Mouse (Mus musculus): Measurements from ENCODE around the gene Snx1. TPM values are rescaled to one million over a fixed set of nuclear protein-coding genes. Genes with fewer than 3 reads are reported as not detected.

Snx1 gene
- polyA plus RNA-seq, 1 experiment from 2014 or later = 89.6 TPM

DNA sequence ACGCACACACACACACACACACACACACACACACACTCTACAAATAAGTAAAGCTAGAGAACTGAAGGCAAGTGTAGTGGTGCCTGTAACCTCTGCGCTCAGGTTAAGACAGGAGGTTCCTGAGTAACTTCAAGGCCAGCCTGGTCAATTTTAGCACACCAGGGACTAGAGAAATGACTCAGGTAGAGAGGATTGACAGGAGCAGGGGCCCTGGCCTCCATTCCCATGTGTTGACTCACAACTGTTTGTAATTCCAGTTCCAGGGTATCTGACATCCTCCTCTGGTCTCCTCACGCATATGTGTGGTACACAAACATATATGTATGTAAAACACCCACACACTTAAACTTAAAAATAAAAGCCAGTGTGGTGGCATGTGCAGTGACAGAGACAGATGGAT lies 62.9 kb downstream of the Snx1 start:
- Histone ChIP-seq H3K4me1 (peaks cover 55% of the 10 kb centered on the region), H3K9ac (no peak overlapping the region), H3K4me2 (no peak overlapping the region), H3K36me3 (peaks cover 66% of the 10 kb centered on the region), H3K27ac (0 out of 2 replicates have a peak overlapping the region, but pooled peaks have one; percentile 13), H3K27me3 (replicated peaks) (peaks cover 13% of the 10 kb centered on the region), H3K9me3 (replicated peaks) (no peaks in the 10 kb centered on the region), H3K4me3 (no peak overlapping the region)
- WGBS (ENCODE audit: insufficient replicate concordance) = 86% methylated on average over 3 of the region's 3 CpGs
- ATAC-seq = no peak

DNA sequence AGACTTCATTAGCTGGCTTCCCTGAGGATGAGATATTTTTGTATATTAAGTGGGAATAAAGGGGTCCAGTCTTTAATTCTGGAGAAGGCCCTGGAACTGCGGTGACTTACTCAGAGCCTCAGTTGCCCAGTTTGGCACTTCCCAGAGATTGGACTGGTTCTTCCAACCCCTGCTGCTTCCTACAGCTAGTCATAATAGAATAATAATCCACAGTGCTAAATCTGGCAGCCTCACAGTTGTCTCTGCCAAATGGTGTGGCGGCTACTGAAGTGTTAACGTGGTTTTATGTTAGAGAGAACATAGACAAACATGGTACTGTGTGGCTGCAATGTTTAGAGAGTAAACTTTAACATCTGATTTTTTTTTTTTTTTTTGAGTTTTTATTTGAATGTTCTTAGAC lies 64.7 kb downstream of the Snx1 start:
- peak overlapping the region; percentile 87 for H3K27ac ChIP-seq
- peaks cover 52% of the 10 kb centered on the region for H3K36me3 ChIP-seq
- no peak for ATAC-seq
- no peaks in the 10 kb centered on the region for H3K9me3 ChIP-seq (replicated peaks)
- WGBS (ENCODE audit: insufficient replicate concordance) = 90% methylated on average over 3 of the region's 3 CpGs
- H3K9ac ChIP-seq = peak overlapping the region; percentile 89
- H3K4me2 ChIP-seq = peak overlapping the region; percentile 83
- H3K4me3 ChIP-seq = peak overlapping the region; percentile 74
- no peaks in the 10 kb centered on the region for H3K27me3 ChIP-seq (replicated peaks)
- peaks cover 37% of the 10 kb centered on the region for H3K4me1 ChIP-seq

DNA sequence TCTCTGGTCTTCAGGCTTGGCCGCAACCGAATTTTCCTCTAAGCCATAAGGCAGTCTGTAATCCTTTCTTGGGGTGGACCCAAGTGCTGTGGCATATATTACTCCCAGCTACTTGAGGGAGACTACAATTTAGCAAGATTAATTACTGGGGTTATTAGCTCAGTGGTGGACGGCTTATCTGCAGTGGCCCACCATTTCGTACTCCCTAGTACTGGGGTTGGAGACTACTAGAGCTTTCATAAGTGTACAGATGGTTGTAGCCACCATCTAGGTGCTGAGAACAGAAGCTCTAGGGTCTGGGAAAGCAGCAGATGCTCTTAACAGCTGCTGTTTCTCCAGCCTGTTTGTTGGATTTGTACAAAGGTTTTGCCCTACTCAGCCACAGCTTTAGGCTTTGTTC lies 65.4 kb downstream of the Snx1 start:
- peak overlapping the region; percentile 87 for H3K27ac ChIP-seq
- 29% methylated on average over 4 of the region's 4 CpGs for WGBS (ENCODE audit: insufficient replicate concordance)
- peak overlapping the region; percentile 89 for H3K9ac ChIP-seq
- peak overlapping the region; percentile 74 for H3K4me3 ChIP-seq
- H3K4me2 ChIP-seq = peak overlapping the region; percentile 83
- H3K27me3 ChIP-seq (replicated peaks) = no peaks in the 10 kb centered on the region
- ATAC-seq = no peak
- peaks cover 46% of the 10 kb centered on the region for H3K36me3 ChIP-seq
- H3K4me1 ChIP-seq = peaks cover 33% of the 10 kb centered on the region
- H3K9me3 ChIP-seq (replicated peaks) = no peaks in the 10 kb centered on the region

DNA sequence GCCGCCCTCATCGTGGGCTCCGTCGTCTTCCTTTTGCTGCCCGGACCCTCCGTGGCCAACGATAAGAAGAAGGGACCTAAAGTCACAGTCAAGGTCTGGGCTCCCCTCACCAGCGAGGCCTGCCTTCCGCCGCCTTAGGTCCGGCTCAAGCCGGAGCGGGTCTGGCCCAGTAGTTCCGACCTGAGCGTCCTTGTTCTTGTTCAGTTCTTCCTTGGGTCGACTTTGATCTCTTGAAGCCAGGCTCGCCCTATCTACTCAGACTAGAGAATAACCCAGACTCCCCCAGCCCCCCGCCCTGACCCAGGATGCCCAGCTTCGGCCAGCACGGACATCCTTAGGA lies 66.1 kb downstream of the Snx1 start:
- Histone ChIP-seq H3K9me3 (replicated peaks) (no peaks in the 10 kb centered on the region), H3K36me3 (peaks cover 39% of the 10 kb centered on the region), H3K4me1 (peaks cover 33% of the 10 kb centered on the region), H3K27me3 (replicated peaks) (no peaks in the 10 kb centered on the region), H3K4me3 (peak overlapping the region; percentile 74), H3K27ac (peak overlapping the region; percentile 87), H3K4me2 (peak overlapping the region; percentile 83), H3K9ac (peak overlapping the region; percentile 89)
- under 1% methylated on average over 20 of the region's 20 CpGs for WGBS (ENCODE audit: insufficient replicate concordance)
- peak; percentile 56 for ATAC-seq

DNA sequence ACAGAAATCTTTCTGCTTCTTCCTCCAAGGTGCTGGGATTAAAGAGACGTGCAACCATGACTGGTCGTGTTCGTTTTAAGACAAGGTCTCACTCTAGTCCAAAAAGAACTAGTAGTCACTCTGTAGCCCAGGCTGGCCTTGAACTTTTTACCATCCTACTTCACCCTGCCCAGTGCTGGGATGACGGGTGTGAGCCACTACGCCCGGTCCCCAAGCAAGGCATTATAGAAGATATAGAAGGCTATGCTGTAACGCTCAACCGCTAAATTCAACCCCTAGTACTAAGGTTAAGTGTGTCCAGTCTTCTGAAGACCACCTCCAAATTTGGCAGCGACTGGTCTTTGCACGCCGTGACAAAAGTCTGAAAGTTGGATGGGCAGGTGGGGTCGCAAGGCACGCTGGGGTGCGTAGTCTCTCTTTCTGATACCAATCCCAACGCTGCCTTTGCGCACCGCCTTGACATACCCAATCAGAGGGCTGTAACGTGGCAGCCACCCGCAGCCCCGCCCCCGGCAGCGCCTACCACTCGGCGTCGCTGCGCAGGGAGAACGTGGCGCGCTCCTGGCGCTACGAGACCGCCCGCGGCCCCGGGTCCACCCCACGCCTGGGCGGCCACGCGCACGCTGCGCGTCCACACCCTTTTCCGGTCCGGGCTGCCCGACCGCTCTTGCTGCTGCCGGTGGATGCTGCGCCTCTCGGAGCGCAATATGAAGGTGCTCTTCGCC lies 66.6 kb downstream of the Snx1 start, which contains the start of gene Ppib:
Ppib (plus strand) TSS at position 640 of the 725 bp plus-strand sequence.
- Histone ChIP-seq H3K36me3 (peaks cover 34% of the 10 kb centered on the region), H3K9me3 (replicated peaks) (no peaks in the 10 kb centered on the region), H3K27ac (peak within 1 kb of the TSS; percentile 87), H3K4me1 (peaks cover 33% of the 10 kb centered on the region), H3K9ac (peak within 1 kb of the TSS; percentile 89), H3K27me3 (replicated peaks) (no peaks in the 10 kb centered on the region), H3K4me2 (peak within 1 kb of the TSS; percentile 83), H3K4me3 (peak within 1 kb of the TSS; percentile 74)
- WGBS (ENCODE audit: insufficient replicate concordance) = 1% methylated on average over 51 of the region's 51 CpGs
- peak; percentile 98 for ATAC-seq

DNA sequence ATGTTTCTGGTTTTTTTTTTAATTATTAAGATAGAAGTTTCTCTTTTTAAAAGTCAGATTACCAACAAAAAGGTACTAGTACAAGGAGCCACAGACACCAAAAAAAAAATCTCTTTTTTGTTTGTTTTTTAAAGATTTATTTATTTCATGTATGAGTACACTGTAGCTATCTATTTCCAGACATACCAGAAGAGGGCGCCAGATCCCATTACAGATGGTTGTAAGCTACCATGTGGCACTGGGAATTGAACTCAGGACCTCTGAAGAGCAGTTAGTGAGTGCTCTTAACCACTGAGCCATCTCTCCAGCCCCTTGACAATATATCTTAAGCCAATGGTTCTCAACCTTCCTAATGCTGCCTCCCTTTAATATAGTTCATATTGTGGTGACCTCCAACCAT lies 72.8 kb downstream of the Snx1 start:
- no peak overlapping the region for H3K4me3 ChIP-seq

DNA sequence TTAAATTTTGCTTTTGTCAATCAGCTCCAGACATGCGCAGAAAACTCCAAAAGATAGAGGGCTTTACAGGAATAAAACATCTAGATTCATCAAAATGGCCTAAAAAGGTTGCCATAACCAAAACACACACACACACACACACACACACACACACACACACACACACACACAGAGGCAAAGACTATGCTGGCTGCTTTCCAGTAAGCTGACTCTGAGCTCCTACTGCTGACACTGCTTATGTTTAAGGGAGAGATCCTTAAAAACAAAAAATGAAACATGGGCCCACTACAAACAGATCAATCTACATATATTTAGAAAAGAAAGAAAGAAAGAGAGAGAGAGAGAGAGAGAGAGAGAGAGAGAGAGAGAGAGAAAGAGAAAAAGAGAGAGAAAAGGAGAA lies 73.7 kb downstream of the Snx1 start:
- H3K9me3 ChIP-seq (replicated peaks) = peaks cover 6% of the 10 kb centered on the region; the same call in 1 of the 2 replicates
- no peak overlapping the region for H3K9ac ChIP-seq
- H3K27me3 ChIP-seq (replicated peaks) = no peaks in the 10 kb centered on the region
- H3K4me3 ChIP-seq = no peak overlapping the region
- H3K4me2 ChIP-seq = no peak overlapping the region
- no peak for ATAC-seq
- H3K36me3 ChIP-seq = 0 out of 2 replicates have a peak, but pooled peaks cover 3% of the 10 kb centered on the region
- 71% methylated on average over 1 of the region's 1 CpGs for WGBS (ENCODE audit: insufficient replicate concordance)
- H3K27ac ChIP-seq = no peak overlapping the region
- peaks cover 7% of the 10 kb centered on the region for H3K4me1 ChIP-seq

More for the DNA sequence above, 72.8 kb downstream of the Snx1 start:
- WGBS (ENCODE audit: insufficient replicate concordance) = 37% methylated on average over 1 of the region's 1 CpGs
- Histone ChIP-seq H3K4me1 (peaks cover 9% of the 10 kb centered on the region), H3K36me3 (0 out of 2 replicates have a peak, but pooled peaks cover 3% of the 10 kb centered on the region), H3K9me3 (replicated peaks) (peaks cover 6% of the 10 kb centered on the region; the same call in 1 of the 2 replicates), H3K9ac (no peak overlapping the region), H3K27me3 (replicated peaks) (no peaks in the 10 kb centered on the region), H3K27ac (no peak overlapping the region), H3K4me2 (no peak overlapping the region)
- no peak for ATAC-seq

DNA sequence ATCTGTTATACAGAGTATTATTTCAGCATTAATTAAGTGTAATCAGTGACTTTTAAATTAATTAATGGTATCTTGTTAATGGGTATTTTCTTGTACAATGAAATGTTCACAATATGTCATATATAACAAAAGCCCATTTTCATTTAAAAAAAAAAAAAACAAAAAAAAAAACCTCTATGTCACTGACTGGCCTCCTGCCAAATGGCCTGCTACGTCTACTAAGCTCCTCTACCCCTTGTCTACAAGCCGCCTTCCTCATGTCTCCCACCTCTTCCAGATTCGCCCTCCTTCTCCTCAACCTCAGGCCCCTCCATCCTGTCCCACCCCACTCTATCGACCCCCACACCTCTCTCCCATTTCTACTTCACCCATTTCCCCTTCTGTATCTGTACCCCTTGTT lies 74.9 kb downstream of the Snx1 start:
- Histone ChIP-seq H3K27ac (no peak overlapping the region), H3K9ac (no peak overlapping the region), H3K4me1 (peaks cover 7% of the 10 kb centered on the region), H3K4me3 (no peak overlapping the region), H3K9me3 (replicated peaks) (peaks cover 6% of the 10 kb centered on the region; the same call in 1 of the 2 replicates), H3K4me2 (no peak overlapping the region), H3K27me3 (replicated peaks) (no peaks in the 10 kb centered on the region), H3K36me3 (0 out of 2 replicates have a peak, but pooled peaks cover 3% of the 10 kb centered on the region)
- WGBS (ENCODE audit: insufficient replicate concordance) = 57% methylated on average over 4 of the region's 4 CpGs
- ATAC-seq = no peak

DNA sequence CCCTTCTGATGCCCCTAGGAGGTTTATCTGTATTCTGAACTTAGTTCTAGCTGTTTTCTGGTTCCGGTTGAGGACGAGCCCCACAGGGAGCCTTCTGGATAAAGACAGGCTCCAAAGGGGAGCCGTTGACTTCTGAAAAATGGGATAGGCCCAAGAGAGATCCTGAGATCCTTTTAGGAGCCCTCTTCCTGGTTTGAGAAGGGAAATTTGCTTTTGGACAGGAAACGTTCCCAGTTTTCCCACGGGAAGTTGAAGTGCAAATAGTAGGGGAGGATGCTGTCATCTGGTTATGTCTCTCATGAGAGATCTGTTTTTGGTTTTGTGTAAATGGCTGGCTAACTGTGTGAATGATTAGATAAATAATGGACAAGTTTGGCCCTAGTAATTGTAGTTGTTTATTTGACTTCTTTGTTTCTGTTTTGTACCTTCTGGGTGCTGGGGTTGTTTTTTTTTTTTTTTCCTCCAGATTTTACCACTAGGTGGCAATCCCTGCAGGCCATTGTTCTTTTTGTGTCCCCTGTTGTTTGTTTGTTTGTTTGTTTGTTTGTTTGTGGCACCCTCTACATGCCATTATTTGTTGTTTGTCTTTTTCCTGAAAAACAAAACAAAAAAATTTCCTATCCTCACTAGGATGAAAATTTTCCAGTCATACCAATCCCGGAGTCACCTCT lies 76.3 kb downstream of the Snx1 start:
- Histone ChIP-seq H3K9ac (no peak overlapping the region), H3K4me2 (no peak overlapping the region), H3K27ac (no peak overlapping the region), H3K4me1 (peaks cover 7% of the 10 kb centered on the region), H3K4me3 (no peak overlapping the region), H3K36me3 (0 out of 2 replicates have a peak, but pooled peaks cover 3% of the 10 kb centered on the region), H3K27me3 (replicated peaks) (no peaks in the 10 kb centered on the region), H3K9me3 (replicated peaks) (peaks cover 6% of the 10 kb centered on the region; the same call in 1 of the 2 replicates)
- 73% methylated on average over 6 of the region's 6 CpGs for WGBS (ENCODE audit: insufficient replicate concordance)
- no peak for ATAC-seq

DNA sequence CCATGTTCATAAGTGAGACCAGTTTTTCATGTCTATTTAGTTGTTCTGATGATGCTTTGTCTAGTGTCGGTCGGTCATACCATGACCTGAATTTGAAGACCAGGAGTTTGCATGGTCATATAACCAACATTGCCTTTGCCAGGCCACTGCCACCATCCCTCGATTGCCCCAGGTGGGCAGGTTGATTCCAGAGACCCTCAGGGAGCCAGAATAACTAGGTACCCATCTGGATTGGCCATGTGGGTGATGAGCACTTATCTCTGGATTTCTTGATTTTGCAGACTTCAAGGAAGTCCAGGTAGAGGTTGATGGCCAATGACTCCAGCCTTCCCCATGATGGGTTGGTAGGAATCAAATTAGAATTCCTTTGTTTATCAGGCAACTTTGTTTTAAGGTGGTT lies 83.1 kb downstream of the Snx1 start:
- no peak overlapping the region for H3K4me2 ChIP-seq
- no peak for ATAC-seq
- WGBS (ENCODE audit: insufficient replicate concordance) = 87% methylated on average over 3 of the region's 3 CpGs
- no peaks in the 10 kb centered on the region for H3K4me1 ChIP-seq
- H3K27ac ChIP-seq = no peak overlapping the region
- no peaks in the 10 kb centered on the region for H3K27me3 ChIP-seq (replicated peaks)
- no peaks in the 10 kb centered on the region for H3K9me3 ChIP-seq (replicated peaks)
- no peak overlapping the region for H3K9ac ChIP-seq
- H3K4me3 ChIP-seq = no peak overlapping the region
- H3K36me3 ChIP-seq = peaks cover 19% of the 10 kb centered on the region

DNA sequence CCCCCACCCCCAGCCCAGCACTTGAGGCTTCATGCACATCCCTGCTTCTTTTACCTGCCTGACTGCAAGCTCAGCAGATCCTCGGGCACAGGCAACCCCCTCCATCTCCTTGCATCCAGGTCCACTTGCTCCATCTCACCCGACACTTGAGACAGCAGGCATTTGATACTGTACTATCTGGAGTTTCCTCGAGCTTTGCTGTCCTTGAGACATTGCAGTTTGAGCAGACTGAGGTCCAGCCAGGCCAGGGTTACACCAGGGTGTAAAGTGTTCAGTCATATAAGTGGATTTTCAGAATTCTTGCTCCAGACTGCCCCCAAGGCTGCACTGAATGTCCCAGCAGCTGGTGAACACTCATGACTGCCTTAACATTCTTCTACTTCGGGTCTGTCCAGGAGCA lies 84.1 kb downstream of the Snx1 start:
- WGBS (ENCODE audit: insufficient replicate concordance) = 70% methylated on average over 4 of the region's 4 CpGs
- H3K4me1 ChIP-seq = no peaks in the 10 kb centered on the region
- no peak overlapping the region for H3K27ac ChIP-seq

DNA sequence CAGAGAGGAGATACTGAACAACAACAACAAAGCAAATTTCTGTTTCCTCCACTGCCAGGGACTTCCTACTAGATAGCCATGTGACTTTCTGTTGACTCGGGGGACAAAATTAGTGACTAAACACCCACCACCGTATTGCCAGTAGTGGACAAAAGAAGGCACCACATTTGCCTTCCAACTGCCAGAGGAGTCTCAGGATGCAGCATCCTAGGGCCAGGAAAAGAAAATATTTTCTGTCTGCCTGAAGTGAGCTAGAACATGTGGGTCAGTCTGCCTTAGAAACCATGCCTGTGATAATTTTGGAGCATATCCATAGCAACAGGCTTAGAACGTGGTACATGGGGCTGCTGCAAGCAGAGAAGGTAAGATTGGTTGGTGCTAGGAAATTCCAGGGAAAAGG lies 85.6 kb downstream of the Snx1 start:
- no peak overlapping the region for H3K4me2 ChIP-seq
- H3K4me3 ChIP-seq = no peak overlapping the region
- no peaks in the 10 kb centered on the region for H3K27me3 ChIP-seq (replicated peaks)
- 65% methylated on average over 3 of the region's 3 CpGs for WGBS (ENCODE audit: insufficient replicate concordance)
- H3K27ac ChIP-seq = no peak overlapping the region
- no peaks in the 10 kb centered on the region for H3K4me1 ChIP-seq
- no peak overlapping the region for H3K9ac ChIP-seq
- no peaks in the 10 kb centered on the region for H3K9me3 ChIP-seq (replicated peaks)
- ATAC-seq = no peak
- H3K36me3 ChIP-seq = peaks cover 20% of the 10 kb centered on the region

More for the DNA sequence above, 84.1 kb downstream of the Snx1 start:
- H3K4me3 ChIP-seq = no peak overlapping the region
- no peak overlapping the region for H3K4me2 ChIP-seq
- H3K27me3 ChIP-seq (replicated peaks) = no peaks in the 10 kb centered on the region
- no peak overlapping the region for H3K9ac ChIP-seq
- H3K36me3 ChIP-seq = peaks cover 19% of the 10 kb centered on the region
- H3K9me3 ChIP-seq (replicated peaks) = no peaks in the 10 kb centered on the region
- ATAC-seq = no peak

All from liver, embryonic 12.5 days (tissue).